22 mouse cellular contexts compared by ENCODE assay signal in the genomic region with DNA sequence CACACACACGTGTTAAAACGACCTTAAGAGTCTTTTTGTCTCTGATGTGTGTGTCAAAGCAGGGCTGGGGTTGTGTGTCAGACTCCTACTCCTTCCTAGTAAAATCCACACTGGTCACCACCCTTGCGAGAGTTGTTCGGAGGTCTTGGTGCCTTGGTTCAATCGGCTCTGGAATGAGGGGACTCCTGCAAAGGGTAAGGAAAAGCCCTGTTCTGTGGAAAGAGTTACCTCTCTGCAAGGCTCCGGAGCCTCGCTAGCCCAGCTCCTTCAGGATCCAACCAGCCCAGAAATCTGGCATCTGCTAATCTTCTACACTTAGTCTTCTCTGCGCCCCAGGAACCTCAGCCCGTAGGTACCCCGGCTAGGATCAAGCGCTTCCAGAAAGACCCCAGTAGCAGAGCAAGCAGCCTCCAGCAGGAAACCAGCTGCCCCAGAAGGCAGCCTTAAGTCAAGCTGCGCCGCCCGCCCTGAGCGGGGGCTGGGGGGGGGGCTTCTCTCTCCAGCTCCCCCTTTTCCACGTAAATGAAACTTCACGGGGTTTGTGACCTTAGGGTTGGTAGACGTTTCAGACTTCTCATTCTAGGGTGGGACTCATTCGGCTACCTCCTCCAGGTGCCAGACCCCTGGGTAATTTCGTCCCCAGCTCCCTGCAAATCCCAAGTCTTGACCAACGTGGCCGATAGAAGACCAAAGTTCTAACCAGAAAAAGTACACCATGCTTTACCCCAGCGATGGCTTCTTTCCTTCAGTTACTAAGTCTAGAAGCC. TPM values are rescaled to one million over a fixed set of nuclear protein-coding genes. Genes with fewer than 3 reads are reported as not detected.
DNase-seq lines count a peak whose midpoint lies in the region; ATAC-seq and TF ChIP-seq lines count a peak whose summit lies in the region.
"Had no signal": no experiment of that assay in that cellular context is flagged by ENCODE, and none has a peak within 500 bp of the region (broad histone marks: within the 10 kb centered on the region; RNA-seq: fewer than 3 reads in every experiment).

No protein-coding gene starts in this region.

- peaks cover 100% of the 10 kb centered on the region for H3K27me3 ChIP-seq in hindbrain, embryonic 14.5 days (ENCODE audit: control insufficient read depth, insufficient read depth, low read length)
- H3K27me3 ChIP-seq in hindbrain, postnatal 0 days (ENCODE audit: insufficient read depth, low read length): peaks cover 82% of the 10 kb centered on the region
- H3K27me3 ChIP-seq in embryonic facial prominence, embryonic 10.5 days (replicated peaks; ENCODE audit: low read depth, poor library complexity, severe bottlenecking): peaks cover 100% of the 10 kb centered on the region
- peaks cover 99% of the 10 kb centered on the region for H3K27me3 ChIP-seq in embryonic facial prominence, embryonic 14.5 days (replicated peaks; ENCODE audit: control insufficient read depth, insufficient read depth, low read length)
- H3K27me3 ChIP-seq in limb, embryonic 12.5 days: peaks cover 100% of the 10 kb centered on the region

- H3K4me3 ChIP-seq in hindbrain, embryonic 14.5 days (replicated peaks; ENCODE audit: low read length): no peak overlapping the region
- no peak overlapping the region for H3K4me3 ChIP-seq in hindbrain, postnatal 0 days (ENCODE audit: low read length)
- no peak overlapping the region for H3K4me3 ChIP-seq in embryonic facial prominence, embryonic 10.5 days
- H3K4me3 ChIP-seq in embryonic facial prominence, embryonic 14.5 days (ENCODE audit: low read depth, low read length): no peak overlapping the region
- peak overlapping the region; percentile 13; the same call in 1 of the 2 replicates for H3K4me3 ChIP-seq in limb, embryonic 12.5 days (replicated peaks)
- no peak overlapping the region for H3K4me3 ChIP-seq in left cerebral cortex, adult 2 months
- H3K4me3 ChIP-seq: forebrain, embryonic 10.5 days; heart, embryonic 10.5 days; kidney, embryonic 15.5 days; lung, embryonic 15.5 days had no signal

- H3K4me1 ChIP-seq in hindbrain, embryonic 14.5 days (replicated peaks; ENCODE audit: control insufficient read depth, insufficient read depth, low read length): peaks cover 8% of the 10 kb centered on the region; the same call in 1 of the 2 replicates
- peaks cover 7% of the 10 kb centered on the region; the same call in 1 of the 2 replicates for H3K4me1 ChIP-seq in hindbrain, postnatal 0 days (ENCODE audit: insufficient read depth, low read length)
- peaks cover 12% of the 10 kb centered on the region for H3K4me1 ChIP-seq in embryonic facial prominence, embryonic 10.5 days
- peaks cover 3% of the 10 kb centered on the region; the same call in 1 of the 2 replicates for H3K4me1 ChIP-seq in embryonic facial prominence, embryonic 14.5 days (ENCODE audit: control insufficient read depth, insufficient read depth, low read length)
- H3K4me1 ChIP-seq in limb, embryonic 12.5 days (replicated peaks): peaks cover 39% of the 10 kb centered on the region

- no peak overlapping the region for H3K9ac ChIP-seq in hindbrain, embryonic 14.5 days
- H3K9ac ChIP-seq in hindbrain, postnatal 0 days (replicated peaks; ENCODE audit: low read length): no peak overlapping the region
- H3K9ac ChIP-seq in embryonic facial prominence, embryonic 14.5 days (ENCODE audit: low read depth, low read length): no peak overlapping the region
- H3K9ac ChIP-seq in limb, embryonic 12.5 days (replicated peaks): peak overlapping the region; percentile 34; the same call in 1 of the 2 replicates
- H3K9ac ChIP-seq: kidney, embryonic 15.5 days; lung, embryonic 15.5 days had no signal

- intact Hi-C loops in left cerebral cortex, adult 2 months (cut with DNase I): no loop called here

- H3K4me2 ChIP-seq in hindbrain, embryonic 14.5 days (replicated peaks): no peak overlapping the region
- H3K4me2 ChIP-seq in hindbrain, postnatal 0 days (ENCODE audit: low read depth, low read length): no peak overlapping the region
- 0 out of 2 replicates have a peak overlapping the region, but pooled peaks have one; percentile 3 for H3K4me2 ChIP-seq in embryonic facial prominence, embryonic 14.5 days (ENCODE audit: low read depth, low read length)
- H3K4me2 ChIP-seq in limb, embryonic 12.5 days: peak overlapping the region; percentile 35
- H3K4me2 ChIP-seq: kidney, embryonic 15.5 days; lung, embryonic 15.5 days had no signal

- peak; percentile 20 for DNase-seq in hindbrain, embryonic 14.5 days (ENCODE audit: low spot score)
- no peak for DNase-seq in hindbrain, postnatal 0 days (ENCODE audit: low spot score)
- peak; percentile 46 for DNase-seq in embryonic facial prominence, embryonic 10.5 days (ENCODE audit: low spot score)
- DNase-seq in embryonic facial prominence, embryonic 14.5 days (ENCODE audit: low spot score): no peak
- no peak for DNase-seq in left cerebral cortex, adult 2 months (ENCODE audit: extremely low spot score in 1 of 2, low spot score in 2 of 2)
- no peak for DNase-seq in thymus, postnatal 0 days (ENCODE audit: low spot score)
- DNase-seq: adrenal gland, postnatal 36 days; cerebellum, adult 9-11 months; gastrocnemius, postnatal 14 days; heart, postnatal 14 days; layer of hippocampus, postnatal 36 days; left cerebral cortex, postnatal 4 days; midbrain, embryonic 14.5 days; right cerebral cortex, postnatal 14 days had no signal

- no peaks in the 10 kb centered on the region for H3K9me3 ChIP-seq in hindbrain, embryonic 14.5 days (ENCODE audit: control insufficient read depth, low read length)
- H3K9me3 ChIP-seq in hindbrain, postnatal 0 days (ENCODE audit: low read length): no peaks in the 10 kb centered on the region
- H3K9me3 ChIP-seq in embryonic facial prominence, embryonic 10.5 days: no peaks in the 10 kb centered on the region
- no peaks in the 10 kb centered on the region for H3K9me3 ChIP-seq in embryonic facial prominence, embryonic 14.5 days (ENCODE audit: control insufficient read depth, low read length)
- no peaks in the 10 kb centered on the region for H3K9me3 ChIP-seq in limb, embryonic 12.5 days
- H3K9me3 ChIP-seq: forebrain, embryonic 10.5 days; G1E; heart, embryonic 10.5 days; kidney, embryonic 15.5 days; lung, embryonic 15.5 days had no signal

- 2% methylated on average over 23 of the region's 23 CpGs for WGBS in hindbrain, embryonic 14.5 days
- WGBS in hindbrain, postnatal 0 days: 4% methylated on average over 23 of the region's 23 CpGs
- WGBS in embryonic facial prominence, embryonic 10.5 days: under 1% methylated on average over 23 of the region's 23 CpGs
- 3% methylated on average over 23 of the region's 23 CpGs for WGBS in embryonic facial prominence, embryonic 14.5 days
- WGBS in limb, embryonic 12.5 days: 2% methylated on average over 23 of the region's 23 CpGs

- no peak for TF ChIP-seq CTCF in hindbrain, postnatal 0 days (IDR thresholded peaks at IDR 0.05; ENCODE audit: low read depth)
- TF ChIP-seq CTCF in left cerebral cortex, adult 2 months (IDR thresholded peaks at IDR 0.05): no peak

- H3K36me3 ChIP-seq in hindbrain, embryonic 14.5 days (replicated peaks; ENCODE audit: control insufficient read depth, insufficient read depth): no peaks in the 10 kb centered on the region
- H3K36me3 ChIP-seq in hindbrain, postnatal 0 days (ENCODE audit: insufficient read depth, low read length): no peaks in the 10 kb centered on the region
- no peaks in the 10 kb centered on the region for H3K36me3 ChIP-seq in embryonic facial prominence, embryonic 10.5 days (replicated peaks)
- no peaks in the 10 kb centered on the region for H3K36me3 ChIP-seq in embryonic facial prominence, embryonic 14.5 days (ENCODE audit: control insufficient read depth, insufficient read depth, low read length)
- H3K36me3 ChIP-seq in limb, embryonic 12.5 days: no peaks in the 10 kb centered on the region
- H3K36me3 ChIP-seq: forebrain, embryonic 10.5 days; heart, embryonic 10.5 days; kidney, embryonic 15.5 days had no signal

- ATAC-seq in hindbrain, embryonic 14.5 days (ENCODE audit: low FRiP score): no peak
- no peak for ATAC-seq in hindbrain, postnatal 0 days
- no peak for ATAC-seq in embryonic facial prominence, embryonic 14.5 days (ENCODE audit: low read depth)
- ATAC-seq in limb, embryonic 12.5 days (ENCODE audit: insufficient number of reproducible peaks, insufficient read depth, low FRiP score, low TSS enrichment, low read depth): no peak
- no peak for ATAC-seq in erythroblast, adult 5-6 weeks (replicated peaks; ENCODE audit: low FRiP score, poor library complexity, severe bottlenecking)

- no peak overlapping the region for H3K27ac ChIP-seq in hindbrain, embryonic 14.5 days
- no peak overlapping the region for H3K27ac ChIP-seq in hindbrain, postnatal 0 days
- no peak overlapping the region for H3K27ac ChIP-seq in embryonic facial prominence, embryonic 10.5 days (replicated peaks)
- H3K27ac ChIP-seq in embryonic facial prominence, embryonic 14.5 days (replicated peaks; ENCODE audit: low read depth, low read length): no peak overlapping the region
- no peak overlapping the region for H3K27ac ChIP-seq in limb, embryonic 12.5 days
- no peak overlapping the region for H3K27ac ChIP-seq in left cerebral cortex, adult 2 months
- H3K27ac ChIP-seq: forebrain, embryonic 10.5 days; heart, embryonic 10.5 days; kidney, embryonic 15.5 days; lung, embryonic 15.5 days; macrophage had no signal

RNA-seq across cellular contexts. Expression of a gene that starts 7.7 kb away (rescaled TPM):
- 2.0 and 2.8 TPM in 2 replicates for polyA plus RNA-seq in hindbrain, embryonic 14.5 days (2014; fragmentation: Nextera tagmentation; extraction: Ambion mirVana)
- 0.58 and 1.8 TPM in 2 replicates for total RNA-seq in hindbrain, postnatal 0 days (2014; rRNA removed)
- polyA plus RNA-seq in hindbrain, postnatal 0 days (2015; fragmentation: Nextera tagmentation; extraction: Ambion mirVana): 2.3 and 2.8 TPM in 2 replicates
- 5.8 and 7.7 TPM in 2 replicates for polyA plus RNA-seq in embryonic facial prominence, embryonic 10.5 days (2016; fragmentation: Nextera tagmentation; extraction: Ambion mirVana)
- 13.7 and 14.4 TPM in 2 replicates for polyA plus RNA-seq in embryonic facial prominence, embryonic 14.5 days (2014; fragmentation: Nextera tagmentation; extraction: Ambion mirVana)
- polyA plus RNA-seq in limb, embryonic 12.5 days (2016; fragmentation: Nextera tagmentation; extraction: Ambion mirVana): 24.1 and 26.8 TPM in 2 replicates
- total RNA-seq in erythroblast, adult 5-6 weeks (2015; ENCODE audit: low replicate concordance): 1.7 and 6.9 TPM in 2 replicates
- 1.8 and 7.8 TPM in 2 replicates for total RNA-seq in erythroblast, adult 5-6 weeks (2017; ENCODE audit: low replicate concordance)
- under 1 TPM; 0.30 to 0.84 TPM for total RNA-seq in left cerebral cortex, adult 2 months (2021)
- polyA plus RNA-seq in thymus, postnatal 0 days (2015; fragmentation: Nextera tagmentation; extraction: Ambion mirVana): 5.4 and 5.8 TPM in 2 replicates

Comparison
In these comparisons a context has a peak if more than half of its experiments do, and no peak if none do; other contexts are left out.
1. DNase-seq: peak in hindbrain, embryonic 14.5 days (single experiment) and embryonic facial prominence, embryonic 10.5 days (single experiment); none in hindbrain, postnatal 0 days (single experiment), embryonic facial prominence, embryonic 14.5 days (single experiment), left cerebral cortex, adult 2 months (0 of 2) and thymus, postnatal 0 days (single experiment).
2. H3K4me2 ChIP-seq: peak in embryonic facial prominence, embryonic 14.5 days (single experiment) and limb, embryonic 12.5 days (single experiment); none in hindbrain, embryonic 14.5 days (single experiment) and hindbrain, postnatal 0 days (single experiment).